Mouse (Mus musculus): ENCODE measurements around the gene Abcb9.
A peak's percentile ranks its signal among the peaks of the same experiment; 100 is the strongest.

The Abcb9 gene

GRCm38 (mm10) chr5:124093852-124094604 lies 1.6 kb downstream of the Abcb9 start:
- no peak for DNase-seq (ENCODE audit: low spot score in 2 of 2)

GRCm38 (mm10) chr5:124093120-124093794 lies 2.3 kb downstream of the Abcb9 start:
- no peak for DNase-seq (ENCODE audit: low spot score in 2 of 2)

- DNase-seq (ENCODE audit: low spot score in 2 of 2) = no peak
Observed at GRCm38 (mm10) chr5:124091951-124092406, 3.6 kb downstream of the Abcb9 start.

- no peak for DNase-seq (ENCODE audit: low spot score in 2 of 2)
Observed at GRCm38 (mm10) chr5:124089868-124090267, 5.7 kb downstream of the Abcb9 start.

DNA sequence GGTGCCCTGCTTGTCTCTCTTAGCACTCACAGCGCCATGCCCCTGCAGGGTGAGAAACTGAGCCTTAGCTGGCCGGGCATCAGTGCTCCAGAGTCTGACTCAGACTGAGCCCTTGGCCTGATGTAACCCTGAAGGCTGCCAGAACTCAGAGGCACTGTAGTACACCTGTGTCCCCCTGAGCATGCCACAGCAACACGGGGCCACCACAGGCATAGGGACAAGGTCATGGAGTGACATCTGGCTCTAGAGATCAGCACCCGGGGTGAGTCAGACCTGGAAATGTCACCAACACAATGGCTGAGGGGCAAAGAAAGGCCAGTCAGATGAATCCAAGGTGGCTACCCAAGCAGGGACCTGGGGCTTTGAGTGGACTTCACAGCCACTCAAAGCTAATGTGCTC lies 8.7 kb downstream of the Abcb9 start:
- no peak for DNase-seq (ENCODE audit: low spot score in 2 of 2)

DNA sequence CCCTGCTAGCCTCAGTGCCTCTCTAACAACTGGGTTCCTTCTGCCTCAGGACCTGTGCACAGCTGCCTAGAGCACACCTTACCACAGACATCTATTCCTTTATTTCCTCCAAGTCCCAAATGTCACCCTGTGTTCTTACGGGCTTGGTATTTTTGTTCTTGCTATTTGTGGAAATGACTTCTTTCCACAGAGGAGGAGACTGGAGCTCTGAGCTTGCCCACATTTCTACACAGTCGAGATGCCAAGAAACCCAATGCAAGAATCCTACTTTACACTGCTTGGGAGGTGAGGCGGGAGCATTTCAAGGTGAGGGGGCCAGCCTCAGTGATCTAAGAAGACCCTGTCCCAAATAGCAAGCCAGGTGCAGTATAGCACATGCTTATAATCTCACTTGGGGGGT lies 10.1 kb downstream of the Abcb9 start:
- DNase-seq (ENCODE audit: low spot score in 2 of 2) = no peak

DNA sequence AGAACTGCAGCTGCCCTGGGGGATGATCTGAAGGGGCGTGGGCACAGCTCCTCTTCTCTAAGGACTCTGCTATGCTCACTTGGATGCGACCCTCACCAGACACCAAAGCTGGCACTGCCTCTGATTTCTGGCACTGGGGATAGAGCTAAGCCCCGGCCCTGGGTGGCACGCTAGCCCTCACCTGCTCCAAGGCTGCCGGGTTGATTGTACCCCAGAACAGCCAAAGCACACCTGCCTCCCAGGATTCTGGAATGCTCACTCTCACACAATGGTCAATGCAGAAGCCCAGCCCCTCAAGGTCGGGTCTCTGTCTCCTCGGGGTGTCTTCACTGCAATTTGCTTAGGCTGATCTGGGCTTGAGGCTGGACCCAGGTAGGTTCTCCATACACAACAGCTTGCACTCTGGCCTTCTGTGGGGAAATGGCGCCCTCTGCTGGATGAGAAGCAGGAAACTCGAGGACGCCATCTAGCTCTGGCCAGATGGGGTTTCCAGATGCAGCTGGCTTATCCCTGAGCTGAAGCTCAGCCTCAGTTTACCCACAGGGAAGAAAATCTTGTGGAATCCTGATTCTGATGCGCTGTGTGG lies 10.9 kb downstream of the Abcb9 start:
- DNase-seq (ENCODE audit: low spot score in 2 of 2) = peak; percentile 71 to 89

DNA sequence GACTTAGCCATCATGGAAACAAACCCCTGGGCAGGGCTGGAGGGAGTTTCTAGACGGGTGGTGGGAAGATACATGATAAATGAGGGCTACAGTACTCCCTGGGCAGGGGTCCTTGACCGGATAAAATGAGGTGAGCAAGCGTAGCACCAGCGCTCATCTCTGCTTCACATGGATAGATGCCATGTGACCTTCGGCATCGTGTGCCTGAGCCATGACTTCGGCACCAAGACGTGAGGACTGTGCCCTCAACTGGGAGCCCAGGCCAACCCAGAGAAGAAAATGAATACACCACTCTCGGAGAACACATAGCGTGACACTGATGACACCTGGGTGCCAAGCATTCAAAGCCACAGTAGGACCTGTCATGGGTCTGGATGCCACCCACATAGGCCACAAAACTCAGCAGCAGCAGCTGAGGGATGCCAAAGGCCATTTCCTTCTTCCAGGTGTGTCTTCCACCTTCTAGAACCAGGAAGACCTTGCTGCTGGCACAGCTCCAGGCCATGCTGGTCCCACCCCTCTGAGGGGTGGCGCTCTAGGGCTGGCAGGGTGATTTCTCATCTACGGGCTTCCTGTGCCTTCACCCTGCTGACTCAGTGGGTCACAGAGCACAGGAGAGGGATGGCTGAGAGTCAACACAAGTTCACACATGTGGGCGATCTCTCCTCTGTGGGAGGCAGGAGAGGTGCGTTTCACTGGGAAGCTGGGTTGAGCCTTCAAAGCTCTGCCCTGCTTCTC lies 11.6 kb downstream of the Abcb9 start:
- DNase-seq (ENCODE audit: low spot score in 2 of 2) = no peak

- DNase-seq (ENCODE audit: low spot score in 2 of 2) = no peak
Observed at GRCm38 (mm10) chr5:124082941-124083688, 12.5 kb downstream of the Abcb9 start.

DNA sequence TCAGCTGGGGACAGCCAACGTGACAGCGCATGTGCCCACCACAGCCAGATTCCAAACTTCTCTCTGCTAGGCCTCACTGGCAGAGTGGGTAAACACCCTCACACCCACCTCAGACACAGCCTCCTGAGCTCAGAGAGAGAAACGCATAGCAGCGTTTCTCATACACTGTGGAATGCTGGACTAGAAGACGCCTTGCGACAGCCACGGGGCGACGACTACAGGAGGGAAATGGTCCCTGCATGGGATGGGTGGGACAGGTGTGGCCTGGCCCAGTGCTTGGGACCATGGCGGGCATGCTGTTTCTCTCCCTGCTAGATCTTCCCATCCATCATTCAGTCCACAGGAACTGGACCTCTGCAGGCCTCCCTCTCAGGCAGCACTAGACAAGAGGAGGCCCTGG lies 13.2 kb downstream of the Abcb9 start:
- no peak for DNase-seq (ENCODE audit: low spot score in 2 of 2)

DNA sequence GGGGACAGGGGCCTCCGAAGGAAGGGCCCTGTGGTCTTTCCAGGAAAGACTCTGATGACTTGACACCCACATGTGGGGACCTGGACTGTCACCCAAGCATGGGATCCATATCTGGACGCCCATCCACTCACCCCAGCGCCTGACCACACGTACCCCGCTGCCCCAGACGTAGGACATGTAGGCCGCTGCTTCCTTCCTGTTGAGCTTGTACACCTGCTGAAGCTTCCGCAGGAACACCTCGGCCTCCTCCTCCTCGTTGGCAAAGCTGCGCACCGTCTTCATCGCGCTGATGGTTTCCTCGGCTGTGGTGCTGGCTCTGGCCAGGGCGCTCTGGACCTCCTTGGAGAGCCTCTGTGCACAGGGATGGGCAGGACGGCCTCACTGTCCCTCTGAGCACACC lies 15.7 kb downstream of the Abcb9 start:
- no peak for DNase-seq (ENCODE audit: low spot score in 2 of 2)

GRCm38 (mm10) chr5:124078794-124079416 lies 16.7 kb downstream of the Abcb9 start:
- DNase-seq (ENCODE audit: low spot score in 2 of 2) = peak in 1 of 2 experiments; percentile 70

DNA sequence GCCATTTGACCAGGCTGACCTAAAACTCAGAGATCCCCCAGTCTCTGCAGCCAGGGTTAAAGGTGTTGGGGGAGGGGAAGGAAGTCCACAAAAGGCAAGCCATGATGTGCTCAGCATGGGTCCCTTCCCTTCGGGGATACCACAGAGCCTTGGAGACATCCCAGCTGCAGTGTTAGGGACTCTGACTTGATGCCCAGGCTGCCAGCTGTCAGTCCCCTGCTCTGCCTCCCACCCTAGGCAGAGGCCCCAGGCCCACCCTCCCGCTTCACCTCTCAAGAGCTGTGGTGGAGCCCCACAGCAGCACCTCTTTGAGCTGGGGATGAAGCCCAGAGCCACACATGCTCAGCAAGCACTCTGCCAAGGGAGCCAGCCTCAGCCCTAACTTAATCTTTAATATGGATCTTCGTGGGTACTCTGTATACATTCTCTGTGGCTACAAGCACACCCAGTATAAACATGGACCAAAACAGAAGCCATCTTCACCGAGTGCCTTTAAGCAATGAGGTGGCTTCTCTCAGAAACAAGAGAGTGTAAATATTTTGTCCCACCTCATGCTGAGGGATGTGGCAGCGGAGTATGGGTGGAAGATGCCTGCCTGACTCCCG lies 17.6 kb downstream of the Abcb9 start:
- no peak for DNase-seq (ENCODE audit: low spot score in 2 of 2)

DNA sequence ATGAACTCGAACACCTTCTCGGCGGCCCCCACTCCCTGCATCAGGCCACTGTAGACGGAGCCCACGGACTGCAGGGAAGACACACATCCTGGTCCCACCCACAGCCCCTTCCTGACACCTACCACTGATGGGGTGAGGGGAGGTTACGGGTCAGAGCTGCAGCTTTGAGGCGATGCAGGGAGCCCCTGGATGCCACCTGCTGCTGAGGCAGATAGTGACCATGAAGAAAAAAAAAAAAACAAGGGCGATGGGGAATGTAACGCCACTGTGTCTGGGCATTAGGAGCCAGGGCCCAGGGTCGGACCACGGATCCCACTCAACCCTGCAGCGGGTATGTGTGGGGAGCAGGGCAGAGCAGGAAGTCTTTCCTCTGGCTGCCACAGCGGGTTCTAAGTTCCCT lies 18.4 kb downstream of the Abcb9 start:
- DNase-seq (ENCODE audit: low spot score in 2 of 2) = no peak

DNA sequence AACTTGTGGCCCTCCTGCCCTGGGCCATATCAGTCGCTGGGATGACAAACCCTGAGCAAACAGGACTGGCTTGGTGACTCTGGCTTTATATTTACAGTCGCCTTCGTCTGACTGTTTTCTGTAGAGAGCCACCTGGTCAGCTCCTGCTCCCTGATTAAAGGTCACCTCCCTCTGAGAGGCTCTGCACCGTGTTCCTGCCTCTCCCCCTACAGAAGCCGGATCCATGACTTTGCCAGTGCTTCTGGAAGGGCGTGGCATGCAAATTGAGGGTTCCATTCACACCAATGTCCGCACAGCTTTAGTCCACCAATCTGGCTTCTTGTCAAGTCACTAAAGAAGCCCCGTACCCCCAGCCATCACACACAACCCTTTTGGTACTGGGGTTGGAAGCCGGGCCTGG lies 19.0 kb downstream of the Abcb9 start:
- DNase-seq (ENCODE audit: low spot score in 2 of 2) = no peak

GRCm38 (mm10) chr5:124075716-124076115 lies 19.9 kb downstream of the Abcb9 start:
- no peak for DNase-seq (ENCODE audit: low spot score in 2 of 2)

DNA sequence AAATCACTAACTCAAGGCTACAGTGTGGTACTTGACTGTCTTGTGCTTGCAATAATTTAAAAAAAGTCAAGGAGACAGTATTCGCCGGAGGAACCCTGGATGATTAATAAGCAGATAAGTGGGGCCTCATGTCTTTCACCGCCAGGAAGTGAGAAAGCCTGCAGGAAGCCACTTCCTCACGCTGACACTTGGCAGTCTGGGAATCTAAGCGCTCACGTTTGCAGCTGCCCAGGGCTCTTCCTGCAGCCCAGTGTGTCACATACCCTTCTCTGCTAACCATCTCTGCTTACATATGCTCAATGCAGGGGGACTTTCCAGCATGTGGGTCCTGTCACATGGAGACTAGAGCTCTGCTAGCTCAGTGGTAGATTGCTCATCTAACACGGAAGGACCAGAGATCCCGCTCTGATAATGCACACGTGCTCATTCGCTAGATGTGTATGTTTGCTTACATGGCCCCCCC lies 20.7 kb downstream of the Abcb9 start:
- no peak for DNase-seq (ENCODE audit: low spot score in 2 of 2)

DNA sequence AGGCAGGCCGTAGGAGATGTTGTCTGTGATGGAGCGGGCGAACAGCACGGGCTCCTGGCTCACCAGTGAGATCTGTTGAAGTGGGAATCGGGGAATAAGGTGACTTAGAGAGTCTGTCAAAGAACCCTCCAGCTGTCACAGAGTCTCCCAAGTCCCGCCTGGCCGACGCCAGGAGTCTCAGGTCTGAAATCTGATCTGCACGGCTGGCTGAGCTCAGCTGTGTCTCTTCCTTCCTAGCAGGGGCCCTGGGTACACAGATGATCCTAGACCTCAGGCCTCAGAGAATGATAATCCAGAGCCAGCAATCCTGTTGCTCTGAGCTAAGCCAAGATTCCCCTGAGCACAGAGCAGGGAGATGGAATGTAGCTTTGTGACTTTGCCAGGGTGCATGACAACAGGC lies 21.9 kb downstream of the Abcb9 start:
- DNase-seq (ENCODE audit: low spot score in 2 of 2) = no peak

GRCm38 (mm10) chr5:124069657-124070056 lies 25.9 kb downstream of the Abcb9 start:
- no peak for DNase-seq (ENCODE audit: low spot score in 2 of 2)

GRCm38 (mm10) chr5:124062037-124062824 lies 33.4 kb downstream of the Abcb9 start:
- DNase-seq (ENCODE audit: low spot score in 2 of 2) = peak in 1 of 2 experiments; percentile 51

Measured in cerebellum, postnatal 4 days (tissue).